Mouse (Mus musculus): ENCODE measurements around the gene Clec16a.

DNA sequence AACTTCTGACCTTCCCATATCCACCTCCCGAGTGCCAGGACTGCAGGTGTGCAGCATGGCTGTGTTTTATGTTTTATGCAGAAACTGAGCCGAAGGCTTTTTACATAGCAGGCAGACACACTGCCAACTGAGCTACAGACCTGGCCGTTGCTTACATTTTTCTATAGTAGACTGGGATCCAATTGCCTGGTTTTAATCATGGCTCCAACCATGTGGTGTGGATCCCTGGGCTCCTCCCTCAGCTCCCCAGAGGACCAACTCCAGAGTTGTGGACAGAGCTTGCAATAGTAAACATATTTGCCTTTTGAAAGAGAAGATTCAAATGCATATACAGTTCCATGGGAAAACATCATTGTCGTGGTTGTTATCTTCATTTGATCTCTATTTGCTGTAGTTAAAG is 6.5 kb downstream of the Clec16a start:
- no peak for TF ChIP-seq CTCF (IDR thresholded peaks at IDR 0.05; ENCODE audit: extremely low read depth, insufficient read depth, low read length)
- TF ChIP-seq POLR2A (IDR thresholded peaks at IDR 0.05; ENCODE audit: extremely low read depth, insufficient read depth, low read length), result no peak

Measured in cortical plate, adult 2 months (tissue).